Mouse (Mus musculus) mesoderm, embryonic 11.5 days (tissue): Measurements from ENCODE around the gene Ptprc.

Source experiments
- DNase-seq: peaks from one replicate; pipeline ENCODE4 v3.0.0-alpha.2; 2012; ENCODE audit warnings: low read depth, low spot score

The Ptprc gene

GRCm38 (mm10) chr1:138153126-138153525, 22.4 kb downstream of the Ptprc start:
- DNase-seq, result no peak

GRCm38 (mm10) chr1:138148844-138149243, 26.7 kb downstream of the Ptprc start:
- DNase-seq, result no peak

GRCm38 (mm10) chr1:138145571-138145970, 29.9 kb downstream of the Ptprc start:
- DNase-seq, result no peak

- DNase-seq, result no peak
Observed at GRCm38 (mm10) chr1:138145148-138145547, 30.4 kb downstream of the Ptprc start.

- no peak for DNase-seq
Observed at GRCm38 (mm10) chr1:138144365-138144764, 31.1 kb downstream of the Ptprc start.

GRCm38 (mm10) chr1:138140769-138141168, 34.7 kb downstream of the Ptprc start:
- no peak for DNase-seq

- DNase-seq, result no peak
Observed at GRCm38 (mm10) chr1:138137696-138138095, 37.8 kb downstream of the Ptprc start.

GRCm38 (mm10) chr1:138137024-138137577, 38.4 kb downstream of the Ptprc start:
- no peak for DNase-seq

GRCm38 (mm10) chr1:138136373-138136779, 39.1 kb downstream of the Ptprc start:
- peak; percentile 56 for DNase-seq

GRCm38 (mm10) chr1:138135637-138136372, 39.7 kb downstream of the Ptprc start:
- peak; percentile 23 for DNase-seq

GRCm38 (mm10) chr1:138135117-138135516, 40.4 kb downstream of the Ptprc start:
- DNase-seq, result no peak

- no peak for DNase-seq
Observed at GRCm38 (mm10) chr1:138134324-138134723, 41.2 kb downstream of the Ptprc start.

- DNase-seq, result no peak
Observed at GRCm38 (mm10) chr1:138131739-138132138, 43.8 kb downstream of the Ptprc start.

- DNase-seq, result no peak
Observed at GRCm38 (mm10) chr1:138130145-138130544, 45.4 kb downstream of the Ptprc start.

- DNase-seq, result no peak
Observed at GRCm38 (mm10) chr1:138126843-138127242, 48.7 kb downstream of the Ptprc start.

- no peak for DNase-seq
Observed at GRCm38 (mm10) chr1:138125281-138125680, 50.2 kb downstream of the Ptprc start.

- DNase-seq, result peak; percentile 32
Observed at GRCm38 (mm10) chr1:138123866-138124265, 51.6 kb downstream of the Ptprc start.

- DNase-seq, result no peak
Observed at GRCm38 (mm10) chr1:138119895-138120294, 55.6 kb downstream of the Ptprc start.

- DNase-seq, result peak; percentile 9
Observed at GRCm38 (mm10) chr1:138093219-138093618, 82.3 kb downstream of the Ptprc start.

GRCm38 (mm10) chr1:138085810-138086209, 89.7 kb downstream of the Ptprc start:
- peak; percentile 73 for DNase-seq

- no peak for DNase-seq
Observed at GRCm38 (mm10) chr1:138083707-138084106, 91.8 kb downstream of the Ptprc start.

- no peak for DNase-seq
Observed at GRCm38 (mm10) chr1:138080308-138080707, 95.2 kb downstream of the Ptprc start.

GRCm38 (mm10) chr1:138044196-138044945, 131.1 kb downstream of the Ptprc start:
- DNase-seq, result peak; percentile 87
